Mouse (Mus musculus): ENCODE measurements at regions not wholly inside any gene's neighbourhood (a gene's known extent, or its start where the extent isn't known, plus 50 kb on each side); places are given as distances from the start of the nearest gene placed in this dataset.

DNA sequence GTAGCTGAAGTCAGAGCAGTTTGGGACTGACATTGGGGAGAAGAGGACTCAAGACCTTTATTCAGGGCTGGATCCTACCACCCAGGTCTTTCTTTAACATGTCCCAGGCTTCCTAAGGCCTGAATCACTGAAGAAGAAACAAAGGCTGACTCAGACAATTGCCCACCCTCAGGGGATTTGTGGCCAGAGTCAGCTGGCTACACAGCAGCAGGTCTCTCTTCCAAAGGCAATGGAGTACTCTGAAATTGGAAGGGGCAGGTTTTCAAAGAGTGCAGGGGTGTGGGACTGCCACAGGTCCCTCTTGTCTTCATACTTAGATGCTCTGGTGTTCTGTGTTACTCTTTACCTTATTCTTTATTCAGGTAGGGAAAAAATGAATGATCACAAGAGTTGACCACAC lies 478.9 kb downstream of the Plcl1 start:
- TF ChIP-seq POLR2A (IDR thresholded peaks at IDR 0.05; ENCODE audit: low read depth, low read length) (no peak), CTCF (IDR thresholded peaks at IDR 0.05; ENCODE audit: borderline replicate concordance, insufficient read depth, low read length) (no peak)

All from embryonic fibroblast, embryonic 13.5 days (primary cell).